Mouse (Mus musculus) intestine, embryonic 16.5 days (tissue): Measurements from ENCODE around the gene Gadd45gip1. TPM values are rescaled to one million over a fixed set of nuclear protein-coding genes. Genes with fewer than 3 reads are reported as not detected.

Experiments used
- ATAC-seq: fragments of 200-750 bp; cut with Nextera tagmentation; 2 replicates; pipeline ENCODE4 v1.8.0; 2017; ENCODE audit warnings: moderate TSS enrichment, moderate library complexity
- H3K27ac ChIP-seq: fragments of 300-500 bp; sonication (generic); 2 replicates; pipeline ENCODE4 v1.5.1; 2014; ENCODE audit warnings: mild to moderate bottlenecking, low read length
- H3K27me3 ChIP-seq: fragments of 300-500 bp; sonication (generic); replicated peaks from 2 replicates; pipeline ENCODE4 v1.6.1; 2014; ENCODE audit warnings: low read length, control low read depth, mixed read lengths; ENCODE audit not compliant: control insufficient read depth, insufficient read depth
- H3K36me3 ChIP-seq: fragments of 300-500 bp; sonication (generic); 2 replicates; pipeline ENCODE4 v1.6.1; 2014; ENCODE audit warnings: low read length, control low read depth; ENCODE audit not compliant: control insufficient read depth, insufficient read depth
- H3K4me1 ChIP-seq: fragments of 300-500 bp; sonication (generic); 2 replicates; pipeline ENCODE4 v1.6.1; 2014; ENCODE audit warnings: low read length, control low read depth, mixed read lengths; ENCODE audit not compliant: control insufficient read depth, insufficient read depth
- H3K4me2 ChIP-seq: fragments of 300-500 bp; sonication (generic); 2 replicates; pipeline ENCODE4 v1.6.1; 2014; ENCODE audit warnings: low read depth, low read length, control low read depth
- H3K4me3 ChIP-seq: fragments of 300-500 bp; sonication (generic); 2 replicates; pipeline ENCODE4 v1.5.1; 2014; ENCODE audit warnings: mild to moderate bottlenecking, low read length
- H3K9ac ChIP-seq: fragments of 300-500 bp; sonication (generic); 2 replicates; pipeline ENCODE4 v1.6.1; 2014; ENCODE audit warnings: low read depth, low read length
- H3K9me3 ChIP-seq: fragments of 300-500 bp; sonication (generic); 2 replicates; pipeline ENCODE4 v1.6.1; 2016; ENCODE audit warnings: low read length, control low read depth; ENCODE audit not compliant: control insufficient read depth
- WGBS: fragments of 180-500 bp; shearing (Covaris S2); extraction: QIAGEN DNeasy Blood & Tissue Kit; methylation state at CpG from one replicate; pipeline ENCODE4 v1.1.7; 2014; 5-methylcytosine and 5-hydroxymethylcytosine counted together
- microRNA-seq: library from miRNA; unstranded; fragments of <30 nt; microRNA quantifications from one replicate; pipeline ENCODE4, GENCODE M21; 2016
- polyA plus RNA-seq: library from polyadenylated mRNA; unstranded; fragments of >200 nt; fragmentation: Nextera tagmentation; extraction: Ambion mirVana; gene quantifications from 2 replicates; pipeline ENCODE4 v1.2.1, GENCODE M21; 2015

The Gadd45gip1 gene
- polyA plus RNA-seq, 1 experiment from 2014 or later: 63.4 TPM

DNA sequence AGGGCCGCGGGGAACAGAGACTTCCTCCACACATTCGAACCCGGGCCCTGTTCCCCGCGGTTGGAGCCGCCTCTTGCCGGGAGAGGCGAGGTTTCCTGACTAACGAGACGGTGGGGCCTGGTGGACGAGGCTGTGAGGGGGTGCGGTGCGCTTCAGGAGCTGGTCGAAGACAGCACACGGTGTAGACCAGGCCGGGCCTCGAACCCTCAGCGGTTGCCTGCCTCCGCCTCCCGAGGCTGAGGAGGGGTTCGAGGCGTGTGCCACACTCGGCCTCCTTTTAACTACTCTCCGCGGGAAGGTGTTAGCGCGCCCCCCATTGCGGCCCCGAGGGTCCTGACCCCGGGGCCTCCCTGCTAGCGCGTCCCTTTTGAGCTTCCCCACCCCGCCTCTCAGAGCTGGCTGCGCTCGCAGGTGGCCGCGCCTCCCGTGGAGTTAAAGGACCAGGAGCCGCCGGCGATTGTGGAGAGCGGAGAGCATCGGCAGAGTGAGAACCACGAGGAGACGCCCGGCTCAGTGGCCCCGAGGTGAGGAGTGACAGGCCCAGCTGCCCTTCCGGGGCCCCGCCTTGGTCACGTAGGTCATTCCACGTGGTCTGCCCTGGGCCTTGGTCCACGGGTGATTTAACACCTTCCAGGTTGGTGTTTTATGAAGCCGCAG is 41.1 kb downstream of the Gadd45gip1 start:
- H3K9me3 ChIP-seq: no peaks in the 10 kb centered on the region
- no peak overlapping the region for H3K27ac ChIP-seq
- ATAC-seq: peak; percentile 67
- H3K4me3 ChIP-seq: peak overlapping the region; percentile 57
- WGBS: 2% methylated on average over 54 of the region's 54 CpGs
- peaks cover 16% of the 10 kb centered on the region for H3K4me1 ChIP-seq
- peak overlapping the region; percentile 69 for H3K9ac ChIP-seq
- H3K27me3 ChIP-seq: no peaks in the 10 kb centered on the region
- H3K4me2 ChIP-seq: peak overlapping the region; percentile 99
- no peaks in the 10 kb centered on the region; the same call in 1 of the 2 replicates for H3K36me3 ChIP-seq

DNA sequence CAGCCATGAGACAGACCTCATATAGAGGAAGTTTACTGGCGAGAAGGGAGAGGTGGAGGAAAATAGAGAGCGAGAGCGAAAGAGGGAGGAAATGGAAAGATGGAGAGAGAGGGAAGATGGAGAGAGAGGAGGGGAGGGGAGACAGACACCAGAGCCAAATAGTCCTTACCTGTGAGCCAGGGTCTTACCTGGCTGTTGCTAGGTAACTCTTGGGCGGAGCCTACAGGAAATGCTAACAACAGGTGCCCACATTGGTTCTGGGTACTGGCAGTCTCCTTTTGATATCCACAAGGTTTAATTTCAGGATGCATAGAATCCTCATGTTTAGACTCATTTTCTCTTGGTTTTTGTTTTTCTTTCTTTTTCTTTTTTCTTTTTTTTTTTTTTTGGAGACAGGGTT is 41.7 kb downstream of the Gadd45gip1 start:
- 75% methylated on average over 4 of the region's 4 CpGs for WGBS
- Histone ChIP-seq H3K27ac (no peak overlapping the region), H3K27me3 (no peaks in the 10 kb centered on the region), H3K4me3 (peak overlapping the region; percentile 57), H3K4me2 (peak overlapping the region; percentile 99), H3K36me3 (no peaks in the 10 kb centered on the region; the same call in 1 of the 2 replicates), H3K9me3 (no peaks in the 10 kb centered on the region), H3K9ac (no peak overlapping the region), H3K4me1 (peaks cover 16% of the 10 kb centered on the region)
- no peak for ATAC-seq

DNA sequence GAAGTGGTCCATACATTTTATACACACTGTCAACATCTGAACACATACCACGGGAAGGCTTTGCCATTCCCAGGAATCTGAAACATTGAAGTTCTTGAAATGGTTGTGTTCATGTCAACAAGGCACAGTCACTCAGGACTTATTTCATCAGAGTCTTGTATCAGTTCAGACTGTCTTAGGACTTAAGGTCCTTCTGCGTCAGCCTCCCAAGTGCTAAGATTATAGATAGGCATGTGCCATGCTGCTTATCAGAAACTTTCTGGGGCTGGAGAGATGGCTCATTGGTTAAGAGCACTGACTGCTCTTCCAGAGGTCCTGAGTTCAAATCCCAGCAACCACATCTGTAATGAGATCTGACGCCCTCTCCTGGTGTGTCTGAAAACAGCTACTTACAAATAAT is 43.0 kb downstream of the Gadd45gip1 start:
- WGBS: 91% methylated on average over 3 of the region's 3 CpGs
- H3K9ac ChIP-seq: no peak overlapping the region
- H3K4me2 ChIP-seq: no peak overlapping the region
- H3K36me3 ChIP-seq: no peaks in the 10 kb centered on the region
- ATAC-seq: no peak
- H3K4me1 ChIP-seq: peaks cover 16% of the 10 kb centered on the region
- no peak overlapping the region for H3K4me3 ChIP-seq
- no peaks in the 10 kb centered on the region for H3K27me3 ChIP-seq
- no peaks in the 10 kb centered on the region for H3K9me3 ChIP-seq
- no peak overlapping the region for H3K27ac ChIP-seq

DNA sequence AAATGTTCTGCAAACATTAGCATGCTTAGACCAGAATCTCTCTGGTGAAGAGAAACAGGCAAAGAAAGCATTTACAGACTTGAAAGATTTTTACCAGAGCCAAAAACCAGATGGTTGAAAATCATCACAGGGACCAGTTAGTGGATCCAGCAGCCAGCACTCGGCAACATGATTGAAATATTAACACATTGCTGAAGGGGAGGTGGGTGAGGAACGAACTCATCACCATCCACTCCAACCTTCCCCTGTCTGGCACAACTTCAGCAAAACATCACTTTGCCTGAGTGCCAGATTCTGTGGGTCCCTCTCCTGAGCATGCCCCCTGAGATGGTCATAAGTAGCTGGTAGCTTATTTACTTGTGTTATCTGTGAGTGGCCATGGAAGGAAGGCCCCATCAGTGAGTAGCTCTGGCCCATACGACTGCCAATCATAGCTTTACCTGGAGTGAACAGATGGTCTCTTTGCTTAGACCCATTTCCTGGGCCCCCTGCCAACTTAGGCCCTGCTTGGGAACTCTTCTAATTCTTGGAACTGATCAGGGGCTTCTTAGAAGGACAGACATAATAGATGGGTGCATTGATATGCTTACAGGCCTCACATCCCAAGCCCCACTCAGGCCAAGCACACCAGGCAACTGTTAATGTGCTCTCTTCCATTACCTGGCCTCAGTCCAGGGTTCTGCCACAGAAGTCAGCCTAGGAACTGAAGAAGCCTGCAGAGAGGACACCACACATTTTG is 46.1 kb downstream of the Gadd45gip1 start:
- H3K27ac ChIP-seq: no peak overlapping the region
- H3K9ac ChIP-seq: no peak overlapping the region
- H3K27me3 ChIP-seq: no peaks in the 10 kb centered on the region
- no peaks in the 10 kb centered on the region for H3K36me3 ChIP-seq
- peaks cover 6% of the 10 kb centered on the region for H3K4me1 ChIP-seq
- ATAC-seq: no peak
- no peak overlapping the region for H3K4me3 ChIP-seq
- no peak overlapping the region for H3K4me2 ChIP-seq
- no peaks in the 10 kb centered on the region for H3K9me3 ChIP-seq
- WGBS: 77% methylated on average over 3 of the region's 3 CpGs

DNA sequence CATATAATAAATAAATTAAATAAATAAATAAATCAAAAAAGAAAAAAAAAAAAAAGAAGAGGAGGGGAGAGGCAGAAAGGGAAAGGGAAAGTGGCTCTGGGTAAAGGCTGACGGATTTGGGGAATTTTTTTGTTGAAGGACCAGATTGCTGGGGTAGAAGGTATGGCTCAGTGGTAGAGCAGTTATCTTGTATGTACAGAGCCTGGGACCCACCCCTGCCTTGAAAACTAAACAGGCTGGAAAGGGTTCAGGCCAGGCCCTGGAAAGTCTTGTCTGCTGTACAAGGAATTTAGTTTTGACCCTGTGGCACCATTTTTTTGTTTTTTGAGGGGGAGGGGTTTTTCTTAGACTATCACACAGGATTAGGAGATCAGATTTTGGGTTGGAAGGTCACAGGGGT is 47.6 kb downstream of the Gadd45gip1 start:
- Histone ChIP-seq H3K4me2 (no peak overlapping the region), H3K27me3 (no peaks in the 10 kb centered on the region), H3K9ac (no peak overlapping the region), H3K4me3 (no peak overlapping the region), H3K36me3 (no peaks in the 10 kb centered on the region), H3K27ac (no peak overlapping the region), H3K9me3 (no peaks in the 10 kb centered on the region), H3K4me1 (no peaks in the 10 kb centered on the region)
- WGBS: 80% methylated on average over 1 of the region's 1 CpGs
- no peak for ATAC-seq

DNA sequence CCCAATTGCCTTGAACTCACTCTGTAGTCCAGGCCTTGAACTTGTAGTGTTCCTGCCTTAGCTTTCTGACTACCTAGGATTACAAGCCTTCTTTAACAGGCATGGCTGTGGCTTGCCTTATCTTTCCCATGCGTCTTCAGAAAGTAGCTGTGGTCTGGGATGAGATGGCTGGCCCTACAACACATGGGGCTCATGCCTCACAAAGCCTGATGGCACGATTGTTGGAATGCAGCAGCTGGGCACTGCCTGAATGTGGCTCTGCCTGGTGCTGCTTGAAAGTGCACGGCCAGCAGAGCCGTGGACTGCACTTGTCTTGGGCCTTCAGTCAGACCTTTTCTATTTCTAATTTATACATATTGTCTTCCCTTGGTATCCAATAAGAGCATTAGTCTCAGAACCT is 53.4 kb downstream of the Gadd45gip1 start:
- H3K27me3 ChIP-seq: no peaks in the 10 kb centered on the region
- no peak overlapping the region for H3K4me2 ChIP-seq
- no peak for ATAC-seq
- peaks cover 3% of the 10 kb centered on the region; the same call in 1 of the 2 replicates for H3K36me3 ChIP-seq
- no peak overlapping the region for H3K27ac ChIP-seq
- WGBS: 87% methylated on average over 4 of the region's 4 CpGs
- H3K9ac ChIP-seq: no peak overlapping the region
- H3K4me1 ChIP-seq: no peaks in the 10 kb centered on the region
- no peak overlapping the region for H3K4me3 ChIP-seq
- no peaks in the 10 kb centered on the region for H3K9me3 ChIP-seq

Small RNA genes lying within 50 kb of the gene (microRNA-seq; reads per million reads assigned to microRNA genes)
- 2.0 reads per million for gene Mir7069

Other genes starting within 250 kb of the Gadd45gip1 start
- gene Ier2, start 168.7 kb upstream of the Gadd45gip1 start, polyA plus RNA-seq: 77.7 and 78.7 TPM in 2 replicates
- 60.0 and 67.1 TPM in 2 replicates for gene Trmt1, start 145.2 kb upstream of the Gadd45gip1 start, polyA plus RNA-seq
- 11.0 and 14.8 TPM in 2 replicates for gene Nacc1, start 143.7 kb upstream of the Gadd45gip1 start, polyA plus RNA-seq
- 4.9 and 5.0 TPM in 2 replicates for gene Lyl1, start 130.1 kb upstream of the Gadd45gip1 start, polyA plus RNA-seq
- 2.0 and 2.6 TPM in 2 replicates for gene G430095P16Rik, start 108.5 kb upstream of the Gadd45gip1 start, polyA plus RNA-seq
- 9.7 and 11.8 TPM in 2 replicates for gene Nfix, start 31.2 kb upstream of the Gadd45gip1 start, polyA plus RNA-seq
- 4.2 and 4.4 TPM in 2 replicates for gene Dand5, start 8.7 kb upstream of the Gadd45gip1 start, polyA plus RNA-seq
- 109 and 115 TPM in 2 replicates for gene Rad23a, start 9.1 kb downstream of the Gadd45gip1 start, polyA plus RNA-seq
- 1,204 and 1,241 TPM in 2 replicates for gene Calr, start 15.4 kb downstream of the Gadd45gip1 start, polyA plus RNA-seq
- gene Farsa, start 25.5 kb downstream of the Gadd45gip1 start, polyA plus RNA-seq: 86.0 and 91.7 TPM in 2 replicates
- 39.5 and 45.4 TPM in 2 replicates for gene Syce2, start 40.6 kb downstream of the Gadd45gip1 start, polyA plus RNA-seq
- gene Gcdh, start 62.4 kb downstream of the Gadd45gip1 start, polyA plus RNA-seq: 53.3 and 53.8 TPM in 2 replicates
- gene Klf1, start 70.4 kb downstream of the Gadd45gip1 start, polyA plus RNA-seq: 4.9 and 10.3 TPM in 2 replicates
- 7.3 and 10.2 TPM in 2 replicates for gene Dnase2a, start 77.0 kb downstream of the Gadd45gip1 start, polyA plus RNA-seq
- gene Mast1, start 105.8 kb downstream of the Gadd45gip1 start, polyA plus RNA-seq: 1.2 and 1.6 TPM in 2 replicates
- gene Rtbdn, start 115.5 kb downstream of the Gadd45gip1 start, polyA plus RNA-seq: 0.18 and 0.24 TPM in 2 replicates
- gene Gm49661, start 137.9 kb downstream of the Gadd45gip1 start, polyA plus RNA-seq: not detected in 2 replicates
- 533 and 590 TPM in 2 replicates for gene Prdx2, start 138.1 kb downstream of the Gadd45gip1 start, polyA plus RNA-seq
- 102 and 120 TPM in 2 replicates for gene Rnaseh2a, start 138.2 kb downstream of the Gadd45gip1 start, polyA plus RNA-seq
- 18.2 and 25.5 TPM in 2 replicates for gene Junb, start 147.2 kb downstream of the Gadd45gip1 start, polyA plus RNA-seq
- 96.9 and 108 TPM in 2 replicates for gene Hook2, start 159.1 kb downstream of the Gadd45gip1 start, polyA plus RNA-seq
- gene Best2, start 183.0 kb downstream of the Gadd45gip1 start, polyA plus RNA-seq: 0.09 and 0.28 TPM in 2 replicates
- gene Asna1, start 193.8 kb downstream of the Gadd45gip1 start, polyA plus RNA-seq: 139 and 144 TPM in 2 replicates
- gene Trir, start 195.3 kb downstream of the Gadd45gip1 start, polyA plus RNA-seq: 79.0 and 81.4 TPM in 2 replicates
- 21.6 and 22.0 TPM in 2 replicates for gene Tnpo2, start 205.4 kb downstream of the Gadd45gip1 start, polyA plus RNA-seq
- gene Fbxw9, start 228.5 kb downstream of the Gadd45gip1 start, polyA plus RNA-seq: 28.2 and 30.7 TPM in 2 replicates
- gene Gm5741, start 236.5 kb downstream of the Gadd45gip1 start, polyA plus RNA-seq: not detected in 2 replicates
- 56.0 and 57.4 TPM in 2 replicates for gene Dhps, start 240.2 kb downstream of the Gadd45gip1 start, polyA plus RNA-seq
- gene Wdr83os, start 249.2 kb downstream of the Gadd45gip1 start, polyA plus RNA-seq: 138 and 146 TPM in 2 replicates
- 39.7 and 43.8 TPM in 2 replicates for gene Wdr83, start 249.8 kb downstream of the Gadd45gip1 start, polyA plus RNA-seq